ENCODE assay signal across 18 mouse cellular contexts in the genomic region with DNA sequence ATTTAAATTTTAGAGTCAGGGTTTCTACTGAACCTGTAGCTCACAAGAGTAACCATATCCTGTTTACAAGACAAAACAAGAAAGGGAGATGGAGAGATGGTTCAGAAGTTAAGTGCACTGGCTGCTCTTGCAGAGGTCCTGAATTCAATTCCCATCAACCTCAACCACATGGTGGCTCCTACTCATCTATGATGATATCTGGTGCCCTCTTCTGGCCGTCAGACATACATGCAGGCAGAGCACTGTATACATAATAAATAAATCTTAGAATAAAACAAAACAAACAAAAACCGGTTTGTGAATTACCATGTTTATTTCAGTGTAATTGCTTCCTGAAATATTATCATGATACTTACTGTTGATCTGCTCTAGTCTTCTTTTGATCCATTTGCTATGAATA.
DNase-seq lines count a peak whose midpoint lies in the region; TF ChIP-seq lines count a peak whose summit lies in the region.
"Had no signal": no experiment of that assay in that cellular context is flagged by ENCODE, and none has a peak within 500 bp of the region (broad histone marks: within the 10 kb centered on the region; RNA-seq: fewer than 3 reads in every experiment).

No protein-coding gene starts in this region.

- peak; percentile 4 for DNase-seq in embryo, embryonic 11 days
- no peak for DNase-seq in embryo, embryonic 9.5 days (ENCODE audit: extremely low spot score)
- no peak for DNase-seq in kidney, adult 2 months
- DNase-seq in kidney, postnatal 36 days, result no peak
- DNase-seq in ES-CJ7 (ENCODE audit: low read depth, low spot score), result peak; percentile 47
- DNase-seq in brain, adult 2 months (ENCODE audit: low read depth, low spot score), result peak; percentile 6
- DNase-seq in T-cell, adult 2 months (ENCODE audit: low spot score), result no peak
- DNase-seq in kidney, adult 8-10 months, result no peak
- DNase-seq: adrenal gland, postnatal 10 days; cerebellum, adult 8-10 months; kidney, postnatal 14 days; layer of hippocampus, adult 9-11 months; lung, postnatal 36 days; thymus, adult 18-20 months had no signal

- 0 out of 2 replicates have a peak, but pooled peaks have one; percentile 0 for TF ChIP-seq CTCF in kidney, adult 2 months (conservative IDR thresholded peaks at IDR 0.05; ENCODE audit: insufficient read depth, insufficient read length, low read depth, low read length)

- WGBS in kidney, adult 2 months, result 56% methylated on average over 2 of the region's 2 CpGs

- no peak for TF ChIP-seq POLR2A in kidney, adult 2 months (IDR thresholded peaks at IDR 0.05; ENCODE audit: low read depth, low read length)

- no peaks in the 10 kb centered on the region for H3K36me3 ChIP-seq in kidney, adult 2 months (ENCODE audit: control insufficient read depth, insufficient read depth, low read length)
- H3K36me3 ChIP-seq: forebrain, embryonic 12.5 days; heart, embryonic 15.5 days; liver, embryonic 15.5 days; midbrain, embryonic 13.5 days had no signal

- H3K4me3 ChIP-seq in kidney, adult 2 months (ENCODE audit: insufficient read depth, low read depth, low read length), result no peak overlapping the region
- H3K4me3 ChIP-seq: forebrain, embryonic 12.5 days; heart, embryonic 15.5 days; liver, embryonic 15.5 days; midbrain, embryonic 13.5 days had no signal

- no peak overlapping the region for H3K27ac ChIP-seq in kidney, adult 2 months (ENCODE audit: insufficient read depth, low read depth, low read length)
- H3K27ac ChIP-seq: forebrain, embryonic 12.5 days; heart, embryonic 15.5 days; liver, embryonic 15.5 days; midbrain, embryonic 13.5 days had no signal

- H3K27me3 ChIP-seq in kidney, adult 2 months (replicated peaks; ENCODE audit: control insufficient read depth, insufficient read depth, low read length), result no peaks in the 10 kb centered on the region
- H3K27me3 ChIP-seq: forebrain, embryonic 12.5 days; heart, embryonic 15.5 days; liver, embryonic 15.5 days; midbrain, embryonic 13.5 days had no signal

- no peaks in the 10 kb centered on the region for H3K4me1 ChIP-seq in kidney, adult 2 months (ENCODE audit: control insufficient read depth, insufficient read depth, low read length)
- H3K4me1 ChIP-seq: forebrain, embryonic 12.5 days; heart, embryonic 15.5 days; liver, embryonic 15.5 days; midbrain, embryonic 13.5 days had no signal

Comparison
In these comparisons a context has a peak if more than half of its experiments do, and no peak if none do; other contexts are left out.
1. DNase-seq: peak in embryo, embryonic 11 days (single experiment), ES-CJ7 (single experiment) and brain, adult 2 months (single experiment); none in embryo, embryonic 9.5 days (single experiment), kidney, adult 2 months (single experiment), kidney, postnatal 36 days (0 of 2), T-cell, adult 2 months (single experiment) and kidney, adult 8-10 months (0 of 2).